Mouse (Mus musculus) regulatory T cell (primary cell): ENCODE results near the gene Nav2.

ENCODE experiments used
- in situ Hi-C: fragments of 300-600 bp; cut with MboI, MseI; formaldehyde crosslinking; loops from one replicate; pipeline ENCODE4 v1.15.1; 2025; ENCODE audit warnings: high pct_unique_total_duplicates

Nav2 gene

GRCm38 (mm10) chr7:49321124-49321531, 412.6 kb downstream of the Nav2 start:
- in situ Hi-C loops = no loop called here

GRCm38 (mm10) chr7:49322179-49322578, 413.7 kb downstream of the Nav2 start:
- in situ Hi-C loops = no loop called here

- in situ Hi-C loops = no loop called here
These were observed 416.1 kb downstream of the Nav2 start for GRCm38 (mm10) chr7:49324575-49324974.

GRCm38 (mm10) chr7:49326136-49326722, 417.7 kb downstream of the Nav2 start:
- in situ Hi-C loops = no loop called here

- in situ Hi-C loops = no loop called here
These were observed 418.6 kb downstream of the Nav2 start for GRCm38 (mm10) chr7:49326967-49327742.

- in situ Hi-C loops = no loop called here
These were observed 421.7 kb downstream of the Nav2 start for GRCm38 (mm10) chr7:49330181-49330580.

- in situ Hi-C loops = no loop called here
These were observed 423.4 kb downstream of the Nav2 start for GRCm38 (mm10) chr7:49331939-49332338.

- in situ Hi-C loops = no loop called here
These were observed 424.1 kb downstream of the Nav2 start for GRCm38 (mm10) chr7:49332644-49333043.

GRCm38 (mm10) chr7:49334163-49334562, 425.6 kb downstream of the Nav2 start:
- in situ Hi-C loops = no loop called here

- in situ Hi-C loops = no loop called here
These were observed 426.5 kb downstream of the Nav2 start for GRCm38 (mm10) chr7:49335056-49335455.

GRCm38 (mm10) chr7:49336725-49337124, 428.2 kb downstream of the Nav2 start:
- in situ Hi-C loops = no loop called here

GRCm38 (mm10) chr7:49337710-49338109, 429.2 kb downstream of the Nav2 start:
- in situ Hi-C loops = no loop called here

GRCm38 (mm10) chr7:49339953-49340352, 431.4 kb downstream of the Nav2 start:
- in situ Hi-C loops = loop anchor here (5.0 kb wide), 1 partner anchor 87 kb away; no protein-coding TSS in a partner anchor

GRCm38 (mm10) chr7:49341151-49341918, 432.8 kb downstream of the Nav2 start:
- in situ Hi-C loops = loop anchor here (5.0 kb wide), 1 partner anchor 86 kb away; no protein-coding TSS in a partner anchor

GRCm38 (mm10) chr7:49341919-49342529, 433.5 kb downstream of the Nav2 start:
- in situ Hi-C loops = loop anchor here (5.0 kb wide), 1 partner anchor 85 kb away; no protein-coding TSS in a partner anchor

GRCm38 (mm10) chr7:49342556-49343080, 434.1 kb downstream of the Nav2 start:
- in situ Hi-C loops = loop anchor here (5.0 kb wide), 1 partner anchor 85 kb away; no protein-coding TSS in a partner anchor

GRCm38 (mm10) chr7:49343081-49343600, 434.6 kb downstream of the Nav2 start:
- in situ Hi-C loops = loop anchor here (5.0 kb wide), 1 partner anchor 84 kb away; no protein-coding TSS in a partner anchor

- in situ Hi-C loops = loop anchor here (5.0 kb wide), 1 partner anchor 83 kb away; no protein-coding TSS in a partner anchor
These were observed 435.4 kb downstream of the Nav2 start for GRCm38 (mm10) chr7:49343752-49344484.

- in situ Hi-C loops = no loop called here
These were observed 439.1 kb downstream of the Nav2 start for GRCm38 (mm10) chr7:49347338-49348272.
